Mouse (Mus musculus) forebrain, embryonic 15.5 days (tissue): ENCODE measurements around the gene Gm49383. TPM values are rescaled to one million over a fixed set of nuclear protein-coding genes. Genes with fewer than 3 reads are reported as not detected.
A peak's percentile ranks its signal among the peaks of the same experiment; 100 is the strongest.
"Not testable (repeated sequence)": the region's sequence is repeated elsewhere in the genome, so short reads cannot be mapped to it uniquely, and the experiment has no call there.

Experiments used
- ATAC-seq: fragments of 200-750 bp; cut with Nextera tagmentation; replicated peaks from 2 replicates; pipeline ENCODE4 v1.8.0; 2017; ENCODE audit warnings: mild to moderate bottlenecking, moderate TSS enrichment, moderate library complexity
- H3K27ac ChIP-seq: fragments of 300-500 bp; sonication (generic); replicated peaks from 2 replicates; pipeline ENCODE4 v1.5.1; 2015; ENCODE audit warnings: mild to moderate bottlenecking, inconsistent platforms
- H3K27me3 ChIP-seq: fragments of 300-500 bp; sonication (generic); 2 replicates; pipeline ENCODE4 v1.6.1; 2015; ENCODE audit warnings: inconsistent platforms
- H3K36me3 ChIP-seq: fragments of 300-500 bp; sonication (generic); 2 replicates; pipeline ENCODE4 v1.6.1; 2015; ENCODE audit warnings: mild to moderate bottlenecking, inconsistent platforms
- H3K4me1 ChIP-seq: fragments of 300-500 bp; sonication (generic); 2 replicates; pipeline ENCODE4 v1.6.1; 2015; ENCODE audit warnings: inconsistent platforms
- H3K4me2 ChIP-seq: fragments of 300-500 bp; sonication (generic); replicated peaks from 2 replicates; pipeline ENCODE4 v1.6.1; 2015; ENCODE audit warnings: mild to moderate bottlenecking, inconsistent platforms
- H3K4me3 ChIP-seq: fragments of 300-500 bp; sonication (generic); 2 replicates; pipeline ENCODE4 v1.5.1; 2015; ENCODE audit warnings: mild to moderate bottlenecking, inconsistent platforms
- H3K9ac ChIP-seq: fragments of 300-500 bp; sonication (generic); replicated peaks from 2 replicates; pipeline ENCODE4 v1.6.1; 2015; ENCODE audit warnings: mild to moderate bottlenecking, inconsistent platforms
- H3K9me3 ChIP-seq: fragments of 300-500 bp; sonication (generic); 2 replicates; pipeline ENCODE4 v1.6.1; 2016; ENCODE audit warnings: inconsistent platforms
- WGBS: fragments of 180-500 bp; shearing (Covaris S2); methylation state at CpG from one replicate; pipeline ENCODE4 v1.1.7; 2015; ENCODE audit warnings: mixed read lengths; 5-methylcytosine and 5-hydroxymethylcytosine counted together
- polyA plus RNA-seq: library from polyadenylated mRNA; unstranded; fragments of >200 nt; fragmentation: Nextera tagmentation; extraction: Ambion mirVana; gene quantifications from 2 replicates; pipeline ENCODE4 v1.2.1, GENCODE M21; 2015

The Gm49383 gene
- polyA plus RNA-seq, 1 experiment from 2014 or later = 21.5 TPM

DNA sequence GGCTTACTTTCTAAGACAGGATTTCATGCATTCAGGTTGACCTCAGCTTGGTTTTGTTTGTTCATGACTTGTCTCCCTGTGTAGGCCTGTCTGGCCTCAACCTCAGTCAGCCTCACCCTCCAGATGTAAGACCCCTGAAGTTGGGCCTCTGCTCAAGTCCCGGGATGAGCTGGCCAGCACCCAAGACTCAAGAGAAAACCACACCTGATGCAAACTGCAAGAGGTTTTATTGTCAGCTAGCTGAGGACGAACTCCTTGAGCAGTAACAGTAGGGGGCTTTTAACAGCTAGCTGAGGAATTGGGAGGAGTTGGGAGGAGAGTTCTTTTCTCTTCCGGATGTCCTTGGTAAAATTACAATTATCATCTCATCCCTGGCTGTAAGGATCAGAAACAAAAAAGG is 19.4 kb downstream of the Gm49383 start:
- H3K9ac ChIP-seq = no peak overlapping the region
- H3K27me3 ChIP-seq = no peaks in the 10 kb centered on the region
- H3K27ac ChIP-seq = no peak overlapping the region
- no peak for ATAC-seq
- 77% methylated on average over 3 of the region's 3 CpGs for WGBS
- no peak overlapping the region for H3K4me3 ChIP-seq
- H3K9me3 ChIP-seq = no peaks in the 10 kb centered on the region
- H3K4me2 ChIP-seq = no peak overlapping the region
- H3K4me1 ChIP-seq = 0 out of 2 replicates have a peak, but pooled peaks cover 3% of the 10 kb centered on the region
- H3K36me3 ChIP-seq = peaks cover 3% of the 10 kb centered on the region; the same call in 1 of the 2 replicates

DNA sequence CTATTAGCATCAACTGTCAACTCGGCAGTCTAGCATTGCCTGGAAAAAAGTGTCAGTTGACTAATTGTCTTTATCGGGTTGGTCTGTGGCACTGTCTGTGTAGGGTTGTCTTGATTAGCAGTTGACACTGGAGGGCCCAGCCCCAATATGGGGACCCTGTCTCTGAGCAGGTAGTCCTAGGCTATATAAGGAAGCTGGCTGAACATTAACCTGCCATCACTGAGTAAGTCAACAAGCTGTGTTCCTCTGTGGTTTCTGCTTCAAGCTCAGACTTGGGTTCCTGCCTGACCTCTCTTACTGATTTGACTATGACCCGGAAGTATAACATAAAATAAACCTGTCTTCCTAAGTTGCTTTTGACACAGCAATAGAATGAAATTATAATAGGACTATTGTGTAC is 20.9 kb downstream of the Gm49383 start:
- ATAC-seq = no peak
- Histone ChIP-seq H3K4me3 (no peak overlapping the region), H3K9ac (no peak overlapping the region), H3K4me2 (no peak overlapping the region), H3K27me3 (no peaks in the 10 kb centered on the region), H3K4me1 (no peaks in the 10 kb centered on the region), H3K36me3 (no peaks in the 10 kb centered on the region), H3K9me3 (no peaks in the 10 kb centered on the region), H3K27ac (no peak overlapping the region)
- 93% methylated on average over 3 of the region's 3 CpGs for WGBS

GRCm38 (mm10) chr12:69171307-69171706 is 25.6 kb downstream of the Gm49383 start:
- H3K27ac ChIP-seq = no peak overlapping the region
- H3K9me3 ChIP-seq = no peaks in the 10 kb centered on the region
- H3K4me1 ChIP-seq = peaks cover 18% of the 10 kb centered on the region
- H3K4me3 ChIP-seq = no peak overlapping the region
- H3K27me3 ChIP-seq = no peaks in the 10 kb centered on the region
- WGBS = 96% methylated on average over 2 of the region's 2 CpGs
- H3K36me3 ChIP-seq = no peaks in the 10 kb centered on the region
- H3K4me2 ChIP-seq = no peak overlapping the region
- no peak overlapping the region for H3K9ac ChIP-seq
- no peak for ATAC-seq

DNA sequence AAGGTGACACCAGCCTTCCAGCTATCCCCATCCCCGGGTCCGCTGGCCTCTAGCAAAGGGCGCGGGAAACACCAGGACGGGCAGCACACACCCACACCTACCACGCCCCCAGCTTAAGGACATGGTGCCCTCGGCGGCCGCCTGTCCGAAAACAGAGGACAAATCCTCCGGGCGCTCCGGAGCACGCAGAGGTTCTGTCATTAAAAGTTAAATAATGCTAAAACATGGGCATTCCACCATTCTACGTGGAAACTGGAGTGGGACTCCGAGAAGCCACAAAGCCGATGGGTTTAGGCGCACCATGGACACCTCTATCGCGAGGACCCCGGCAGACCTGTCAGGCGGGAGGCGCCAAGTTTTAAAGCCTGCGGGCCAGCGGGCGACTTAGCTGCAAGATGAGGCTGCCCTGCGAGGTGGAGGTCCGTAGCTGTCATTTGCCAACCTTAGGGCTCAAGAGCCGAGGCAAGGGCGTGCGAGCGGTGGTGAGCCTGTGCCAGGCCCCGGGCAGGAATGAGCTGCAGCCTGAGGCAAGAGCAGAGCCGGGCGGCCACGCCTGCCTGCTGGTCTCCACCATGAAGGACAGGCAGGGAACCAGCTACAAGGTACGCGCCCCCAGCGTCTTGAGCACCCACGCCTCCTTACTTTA is 28.3 kb downstream of the Gm49383 start, which contains the start of gene Lrr1:
Lrr1 (plus strand) TSS at position 354 of the 646 bp plus-strand sequence.
- ATAC-seq = peak; percentile 95
- Histone ChIP-seq H3K27ac (peak within 1 kb of the TSS; percentile 80), H3K4me3 (peak within 1 kb of the TSS; percentile 89), H3K27me3 (no peaks in the 10 kb centered on the region), H3K9me3 (no peaks in the 10 kb centered on the region), H3K4me2 (peak within 1 kb of the TSS; percentile 90), H3K9ac (peak within 1 kb of the TSS; percentile 76), H3K4me1 (peaks cover 18% of the 10 kb centered on the region), H3K36me3 (no peaks in the 10 kb centered on the region)
- WGBS = under 1% methylated on average over 40 of the region's 40 CpGs

DNA sequence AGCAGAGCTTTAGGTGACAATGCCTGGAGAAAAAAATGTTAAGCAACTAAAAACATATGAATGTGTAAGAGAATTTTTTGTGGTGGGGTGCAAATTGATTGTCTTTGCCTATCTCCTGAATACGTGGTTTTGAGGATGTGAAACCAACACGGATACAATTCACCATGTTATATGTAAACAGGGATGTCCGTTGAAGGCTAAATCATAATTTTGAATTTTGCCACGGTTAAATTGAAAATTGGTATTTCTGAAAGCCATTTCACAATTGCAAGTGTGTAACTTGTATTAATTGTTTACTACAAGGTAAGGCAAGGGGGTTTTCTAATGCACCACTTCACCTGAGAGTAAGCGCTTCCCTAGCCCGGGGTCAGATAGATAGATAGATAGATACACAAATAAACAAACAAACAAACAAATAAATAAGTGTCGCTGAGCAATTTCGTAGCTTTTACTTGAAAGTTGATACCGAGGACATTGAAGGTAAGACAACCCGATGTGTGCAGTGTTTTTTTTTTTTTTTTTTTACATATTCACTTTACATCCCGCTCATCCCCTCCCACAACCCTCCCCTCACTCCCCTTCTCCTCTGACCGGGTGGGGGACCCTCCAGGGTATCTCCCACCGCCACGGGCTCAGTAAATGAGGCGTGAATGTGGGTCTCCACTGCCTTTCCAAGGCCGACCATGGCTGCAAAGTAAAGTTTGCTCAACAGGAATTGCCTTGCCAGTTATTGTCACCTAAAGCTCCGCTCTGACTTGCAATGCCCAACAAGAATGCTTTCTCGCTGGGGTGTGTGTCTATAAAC is 29.0 kb downstream of the Gm49383 start:
- peaks cover 18% of the 10 kb centered on the region for H3K4me1 ChIP-seq

DNA sequence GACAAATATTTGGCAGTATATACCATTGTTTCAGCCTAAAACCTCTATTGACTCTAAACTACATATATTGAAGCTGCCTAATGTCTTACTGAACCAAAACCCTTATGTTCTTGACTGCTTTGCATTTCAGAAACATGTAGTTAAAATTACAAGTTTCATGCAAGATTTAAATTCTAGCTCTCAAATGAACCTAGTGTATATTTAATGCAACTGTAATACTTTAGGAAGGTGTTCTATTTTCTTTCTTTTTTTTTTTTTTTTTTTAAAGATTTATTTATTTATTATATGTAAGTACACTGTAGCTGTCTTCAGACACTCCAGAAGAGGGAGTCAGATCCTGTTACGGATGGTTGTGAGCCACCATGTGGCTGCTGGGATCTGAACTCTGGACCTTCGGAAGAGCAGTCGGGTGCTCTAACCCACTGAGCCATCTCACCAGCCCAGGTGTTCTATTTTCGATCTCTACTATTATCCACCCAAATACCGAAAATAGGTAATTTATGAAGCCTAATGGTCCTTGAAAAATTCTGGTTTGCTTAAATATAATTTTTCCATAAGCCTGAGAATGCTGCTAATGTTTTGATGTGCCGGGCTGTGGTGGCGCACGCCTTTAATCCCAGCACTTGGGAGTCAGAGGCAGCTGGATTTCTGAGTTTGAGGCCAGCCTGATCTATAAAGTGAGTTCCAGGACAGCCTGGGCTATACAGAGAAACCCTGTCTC is 29.9 kb downstream of the Gm49383 start:
- Histone ChIP-seq H3K4me1 (peaks cover 18% of the 10 kb centered on the region), H3K4me2 (peak overlapping the region; percentile 90; the same call in 1 of the 2 replicates), H3K4me3 (peak overlapping the region; percentile 89; the same call in 1 of the 2 replicates)
- 64% methylated on average over 8 of the region's 8 CpGs for WGBS
- H3K27me3 ChIP-seq, H3K27ac ChIP-seq, H3K9ac ChIP-seq, ATAC-seq, H3K9me3 ChIP-seq, H3K36me3 ChIP-seq: not testable (repeated sequence)

More for the DNA sequence above, 29.0 kb downstream of the Gm49383 start:
- ATAC-seq = peak; percentile 57
- peak overlapping the region; percentile 89 for H3K4me3 ChIP-seq
- 9% methylated on average over 18 of the region's 18 CpGs for WGBS
- peak overlapping the region; percentile 90 for H3K4me2 ChIP-seq
- no peaks in the 10 kb centered on the region for H3K27me3 ChIP-seq
- peak overlapping the region; percentile 80 for H3K27ac ChIP-seq
- H3K9me3 ChIP-seq = no peaks in the 10 kb centered on the region
- peak overlapping the region; percentile 76 for H3K9ac ChIP-seq
- H3K36me3 ChIP-seq = no peaks in the 10 kb centered on the region

DNA sequence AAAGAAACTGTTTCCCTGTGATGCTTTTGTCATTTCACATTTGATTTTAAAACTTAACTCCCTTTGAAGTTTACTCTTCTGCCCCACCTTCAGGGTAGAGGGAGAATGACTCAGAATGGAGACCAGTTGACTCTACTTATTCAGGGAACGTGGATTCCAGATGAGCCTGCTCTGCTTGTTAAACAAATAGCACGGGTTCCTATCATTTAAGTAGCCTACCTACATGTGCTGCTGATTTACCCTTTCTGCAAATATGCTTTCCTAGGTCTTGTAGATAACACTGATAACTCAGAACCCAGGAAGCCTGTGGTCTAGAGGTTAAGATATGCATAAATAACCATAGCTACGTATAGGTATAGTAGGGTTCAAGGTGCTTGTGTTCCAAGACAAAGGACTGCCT is 32.0 kb downstream of the Gm49383 start:
- no peak overlapping the region for H3K27ac ChIP-seq
- H3K9ac ChIP-seq = no peak overlapping the region
- no peaks in the 10 kb centered on the region for H3K36me3 ChIP-seq
- no peak for ATAC-seq
- no peak overlapping the region for H3K4me3 ChIP-seq
- no peaks in the 10 kb centered on the region for H3K9me3 ChIP-seq
- H3K27me3 ChIP-seq = no peaks in the 10 kb centered on the region
- peaks cover 14% of the 10 kb centered on the region for H3K4me1 ChIP-seq
- H3K4me2 ChIP-seq = no peak overlapping the region
- WGBS = 58% methylated on average over 3 of the region's 3 CpGs

GRCm38 (mm10) chr12:69163586-69163985 is 33.3 kb downstream of the Gm49383 start:
- 78% methylated on average over 4 of the region's 4 CpGs for WGBS
- H3K4me3 ChIP-seq, H3K9me3 ChIP-seq, H3K4me1 ChIP-seq, H3K27me3 ChIP-seq, H3K36me3 ChIP-seq, H3K9ac ChIP-seq, H3K27ac ChIP-seq, ATAC-seq, H3K4me2 ChIP-seq: not testable (repeated sequence)

DNA sequence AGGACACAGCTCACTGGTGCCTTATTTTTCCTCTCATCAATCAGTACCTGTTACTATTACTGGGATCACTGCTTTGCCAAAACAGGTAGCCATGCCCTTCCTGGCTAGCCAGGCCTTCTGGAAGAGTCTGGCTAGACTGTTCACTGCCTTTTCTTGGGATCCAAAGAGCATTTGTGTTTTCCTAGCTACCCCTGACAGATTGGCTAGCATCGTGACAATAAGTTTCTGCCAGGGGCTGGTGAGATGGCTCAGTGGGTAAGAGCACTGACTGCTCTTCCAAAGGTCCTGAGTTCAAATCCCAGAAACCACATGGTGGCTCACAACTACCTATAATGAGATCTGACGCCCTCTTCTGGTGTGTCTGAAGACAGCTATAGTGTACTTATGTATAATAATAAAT is 36.2 kb downstream of the Gm49383 start:
- H3K27me3 ChIP-seq, ATAC-seq, H3K9ac ChIP-seq, H3K4me2 ChIP-seq, H3K4me3 ChIP-seq, H3K27ac ChIP-seq, H3K9me3 ChIP-seq: not testable (repeated sequence)
- H3K4me1 ChIP-seq = peaks cover 13% of the 10 kb centered on the region
- WGBS = 75% methylated on average over 2 of the region's 2 CpGs
- H3K36me3 ChIP-seq = peaks cover 19% of the 10 kb centered on the region

- peak overlapping the region; percentile 70; the same call in 1 of the 2 replicates for H3K27ac ChIP-seq
- H3K27me3 ChIP-seq = no peaks in the 10 kb centered on the region
- H3K36me3 ChIP-seq = peaks cover 21% of the 10 kb centered on the region
- no peaks in the 10 kb centered on the region for H3K9me3 ChIP-seq
- peaks cover 13% of the 10 kb centered on the region for H3K4me1 ChIP-seq
- peak overlapping the region; percentile 59 for H3K4me3 ChIP-seq
- H3K4me2 ChIP-seq = no peak overlapping the region; the same call in 1 of the 2 replicates
- ATAC-seq = no peak
- 3% methylated on average over 9 of the region's 9 CpGs for WGBS
- no peak overlapping the region for H3K9ac ChIP-seq
These were observed 37.3 kb downstream of the Gm49383 start for GRCm38 (mm10) chr12:69159578-69159940.

GRCm38 (mm10) chr12:69158765-69159577 is 37.9 kb downstream of the Gm49383 start, which contains the start of gene Rps29:
TSS of gene Rps29 (minus strand) at chr12:69159186.
- H3K4me1 ChIP-seq = peaks cover 13% of the 10 kb centered on the region
- peak within 1 kb of the TSS; percentile 51 for H3K4me2 ChIP-seq
- peak within 1 kb of the TSS; percentile 77 for H3K9ac ChIP-seq
- under 1% methylated on average over 60 of the region's 68 CpGs for WGBS
- peak within 1 kb of the TSS; percentile 94 for H3K27ac ChIP-seq
- peak; percentile 99 for ATAC-seq
- peak within 1 kb of the TSS; percentile 59 for H3K4me3 ChIP-seq
- not testable (repeated sequence) for H3K27me3 ChIP-seq, H3K9me3 ChIP-seq
- peaks cover 21% of the 10 kb centered on the region for H3K36me3 ChIP-seq
